Mouse (Mus musculus) T-helper 2 cell (primary cell): ENCODE measurements around the gene Prkca.

Experiments
- in situ Hi-C: fragments of 300-600 bp; cut with MboI, MseI; formaldehyde crosslinking; loops from one replicate; pipeline ENCODE4 v1.15.1; 2025; ENCODE audit warnings: high pct_unique_total_duplicates

Gene Prkca

GRCm38 (mm10) chr11:108212030-108212429, 131.7 kb downstream of the Prkca start:
- in situ Hi-C loops, result loop anchor here (25.0 kb wide), 1 partner anchor 750 kb away; the partner anchor contains the start of gene Pitpnc1

DNA sequence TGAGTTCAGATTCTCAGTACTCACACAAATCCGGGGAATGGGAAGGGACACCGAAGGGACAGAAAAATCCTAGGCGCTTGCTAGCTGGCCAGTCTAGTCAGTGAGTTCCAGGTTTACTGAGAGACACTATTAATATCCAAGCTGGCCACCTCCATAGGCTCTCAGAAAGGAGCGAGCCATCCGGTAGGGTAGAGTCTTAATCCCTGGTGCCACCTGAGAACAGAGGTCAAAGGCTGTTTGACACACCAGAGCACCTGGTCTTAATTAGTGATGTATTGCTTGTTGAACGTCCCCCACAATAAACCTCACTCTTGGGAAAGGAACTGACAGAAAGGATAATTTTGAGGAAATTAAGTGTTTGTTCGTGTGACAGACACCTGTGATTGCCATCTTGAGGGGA, 133.0 kb downstream of the Prkca start:
- in situ Hi-C loops, result loop anchor here (25.0 kb wide), 1 partner anchor 748 kb away; the partner anchor contains the start of gene Pitpnc1

GRCm38 (mm10) chr11:108206602-108207001, 137.1 kb downstream of the Prkca start:
- in situ Hi-C loops, result loop anchor here (5.0 to 25.0 kb wide), 2 partner anchors 81 to 744 kb away; partner anchors contain the start of gene Pitpnc1

DNA sequence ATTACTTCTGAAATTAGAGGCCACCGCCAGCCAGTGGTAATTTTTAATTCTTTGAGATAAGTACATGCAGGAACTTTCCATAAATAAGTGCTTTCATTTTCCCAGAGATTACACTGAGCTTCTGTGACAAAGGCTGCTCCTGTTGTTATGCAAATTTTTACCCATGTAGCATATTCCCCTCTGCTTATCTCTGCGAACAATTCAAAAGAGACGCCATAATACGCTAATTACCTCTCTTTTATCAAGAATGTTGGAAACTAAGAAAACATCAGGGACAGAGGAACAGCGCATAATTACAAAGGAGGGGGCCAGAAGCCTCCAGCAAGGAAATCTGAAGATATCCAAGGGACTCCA, 138.9 kb downstream of the Prkca start:
- in situ Hi-C loops, result loop anchor here (5.0 to 25.0 kb wide), 2 partner anchors 82 to 743 kb away; partner anchors contain the start of gene Pitpnc1

DNA sequence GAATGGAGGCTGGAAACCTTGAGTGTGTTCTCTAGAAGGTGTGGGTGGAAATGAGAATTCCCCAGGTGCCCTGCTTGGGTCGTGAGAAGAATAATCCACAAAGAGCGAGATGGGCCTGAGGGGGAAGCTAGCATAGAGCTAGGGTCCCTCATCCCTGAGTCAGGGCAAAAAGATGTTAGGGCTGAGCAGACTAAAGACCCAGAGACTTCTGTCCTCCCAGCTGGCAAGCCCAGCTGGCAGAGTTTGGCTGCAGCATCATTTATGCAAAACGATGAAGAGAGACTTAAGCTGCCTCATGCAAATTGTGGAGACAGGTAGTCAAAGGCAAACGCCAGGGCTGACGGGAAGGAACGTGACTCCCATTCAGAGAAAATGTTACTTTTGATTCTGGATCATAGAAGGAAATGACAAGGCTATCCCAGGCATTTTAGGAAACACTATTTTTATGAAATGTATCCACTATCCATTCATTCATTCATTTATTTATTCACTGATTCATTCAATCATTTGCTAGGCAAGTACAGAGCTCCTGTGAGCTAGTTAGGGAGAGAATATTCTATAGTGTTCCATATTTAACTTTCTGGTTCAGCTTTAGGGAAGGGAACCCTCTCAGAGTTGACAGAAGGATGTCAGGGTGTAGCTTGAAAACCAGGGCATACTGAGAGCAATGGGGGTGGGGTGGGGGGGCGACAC, 139.4 kb downstream of the Prkca start:
- in situ Hi-C loops, result loop anchor here (25.0 kb wide), 1 partner anchor 742 kb away; the partner anchor contains the start of gene Pitpnc1

- in situ Hi-C loops, result loop anchor here (25.0 kb wide), 1 partner anchor 741 kb away; the partner anchor contains the start of gene Pitpnc1
Observed at GRCm38 (mm10) chr11:108202835-108203234, 140.9 kb downstream of the Prkca start.

DNA sequence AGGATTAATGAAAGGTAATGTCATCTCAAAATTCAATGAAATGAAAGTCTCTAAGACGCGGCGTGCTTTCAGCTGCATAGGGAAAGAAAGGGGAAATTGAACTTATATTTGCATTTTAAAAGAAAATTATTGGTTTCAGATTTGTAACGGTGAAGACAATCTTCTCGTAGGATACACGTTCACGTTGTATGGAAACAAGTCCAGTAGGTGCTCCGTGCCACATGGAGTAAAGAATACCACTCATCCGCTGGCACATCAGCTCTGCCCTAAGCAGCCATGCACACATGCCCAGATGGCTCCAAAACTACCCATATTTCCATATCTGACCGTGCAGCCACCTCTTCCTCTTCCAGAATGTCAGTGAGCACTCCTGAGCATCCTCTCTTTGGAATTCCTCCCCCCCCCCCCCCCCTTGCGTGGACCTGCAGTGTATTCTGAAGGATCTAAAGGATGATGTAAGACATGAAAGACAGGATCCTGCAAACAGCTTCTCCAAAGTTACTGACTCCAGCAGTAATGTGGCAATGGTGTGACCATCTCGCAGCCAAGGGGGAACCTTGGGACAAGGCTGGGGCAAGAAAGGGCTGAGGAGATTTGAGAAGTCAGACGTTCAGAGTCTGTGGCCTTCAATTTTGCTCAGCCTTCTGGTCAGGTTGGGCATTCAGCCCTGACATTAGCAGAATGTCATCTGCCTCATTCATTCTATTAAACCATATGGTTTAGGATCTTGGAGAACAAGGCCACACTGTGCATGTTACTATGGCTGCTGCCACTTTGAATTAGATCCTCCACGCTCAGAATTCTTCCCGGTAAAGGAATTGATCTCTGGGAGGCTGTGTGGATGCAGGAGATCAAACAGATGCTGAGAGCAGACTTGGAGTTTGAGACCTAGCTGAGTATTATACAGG, 142.8 kb downstream of the Prkca start:
- in situ Hi-C loops, result loop anchor here (25.0 kb wide), 1 partner anchor 739 kb away; the partner anchor contains the start of gene Pitpnc1

GRCm38 (mm10) chr11:108199429-108199985, 144.2 kb downstream of the Prkca start:
- in situ Hi-C loops, result no loop called here

- in situ Hi-C loops, result no loop called here
Observed at GRCm38 (mm10) chr11:108198592-108198991, 145.1 kb downstream of the Prkca start.

GRCm38 (mm10) chr11:108197427-108198218, 146.1 kb downstream of the Prkca start:
- in situ Hi-C loops, result no loop called here

- in situ Hi-C loops, result no loop called here
Observed at GRCm38 (mm10) chr11:108196796-108197195, 146.9 kb downstream of the Prkca start.

DNA sequence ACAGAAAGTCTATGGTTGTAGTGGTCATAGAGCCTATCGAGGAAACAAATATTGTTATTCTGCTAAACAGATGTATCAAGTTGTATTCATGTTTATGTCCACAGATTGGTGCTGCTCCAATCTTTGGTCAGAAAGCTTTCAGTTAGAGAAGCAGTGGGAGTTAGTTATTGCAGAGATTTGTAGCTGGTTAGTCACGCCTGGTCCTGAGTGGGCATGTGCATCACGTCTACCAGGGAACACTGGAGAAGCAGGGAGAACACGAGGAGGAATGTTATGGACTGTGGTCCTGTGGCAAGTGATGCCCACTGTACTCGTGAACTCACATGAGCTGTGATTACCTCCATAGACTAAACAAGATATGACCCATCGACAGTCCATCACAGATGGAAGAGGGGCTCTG, 153.4 kb downstream of the Prkca start:
- in situ Hi-C loops, result no loop called here

GRCm38 (mm10) chr11:108189362-108189761, 154.4 kb downstream of the Prkca start:
- in situ Hi-C loops, result no loop called here

DNA sequence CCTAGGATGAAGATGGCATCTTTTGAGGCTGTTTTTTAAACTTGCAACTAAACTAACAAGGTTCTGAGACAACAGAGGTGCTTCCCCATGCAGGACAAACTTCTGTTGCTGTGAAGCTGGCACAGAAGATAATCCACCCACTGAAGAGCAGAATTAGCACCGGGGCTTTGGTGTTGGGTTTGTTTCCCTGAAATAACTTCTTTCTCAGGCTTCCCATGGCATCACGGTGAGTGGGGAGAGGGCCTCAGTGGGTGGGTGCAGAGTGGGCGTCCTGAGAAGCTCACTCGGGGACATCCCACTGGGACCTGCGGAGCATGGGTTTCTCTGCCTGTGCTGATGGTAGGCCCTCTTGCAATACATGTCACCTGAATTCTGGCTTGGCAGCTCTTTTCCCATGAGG, 161.3 kb downstream of the Prkca start:
- in situ Hi-C loops, result no loop called here

- in situ Hi-C loops, result no loop called here
Observed at GRCm38 (mm10) chr11:108181012-108181713, 162.6 kb downstream of the Prkca start.

DNA sequence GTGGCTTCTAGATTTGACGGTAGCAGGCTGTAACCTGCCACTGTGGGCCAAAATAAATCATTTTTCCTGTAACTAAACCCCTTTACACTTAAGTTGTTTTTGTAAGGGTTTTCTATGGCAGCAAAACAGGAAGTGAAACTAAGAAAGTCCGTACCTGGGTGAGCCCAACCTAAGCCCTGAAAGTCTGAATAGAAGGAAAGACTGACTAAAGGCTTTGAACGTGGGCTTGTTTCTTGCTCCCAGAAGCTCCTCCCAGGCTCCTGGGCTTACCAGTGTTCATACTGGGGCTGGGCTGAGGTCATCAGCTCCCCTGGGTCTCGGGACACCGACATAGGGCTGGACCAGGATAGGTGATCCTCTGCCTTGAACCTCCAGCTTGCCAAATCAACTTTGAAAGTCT, 164.9 kb downstream of the Prkca start:
- in situ Hi-C loops, result loop anchor here (5.0 kb wide), 1 partner anchor 103 kb away; no protein-coding TSS in a partner anchor

GRCm38 (mm10) chr11:108178258-108178657, 165.5 kb downstream of the Prkca start:
- in situ Hi-C loops, result loop anchor here (5.0 kb wide), 1 partner anchor 104 kb away; no protein-coding TSS in a partner anchor

- in situ Hi-C loops, result loop anchor here (5.0 kb wide), 1 partner anchor 106 kb away; no protein-coding TSS in a partner anchor
Observed at GRCm38 (mm10) chr11:108176715-108177114, 167.0 kb downstream of the Prkca start.

DNA sequence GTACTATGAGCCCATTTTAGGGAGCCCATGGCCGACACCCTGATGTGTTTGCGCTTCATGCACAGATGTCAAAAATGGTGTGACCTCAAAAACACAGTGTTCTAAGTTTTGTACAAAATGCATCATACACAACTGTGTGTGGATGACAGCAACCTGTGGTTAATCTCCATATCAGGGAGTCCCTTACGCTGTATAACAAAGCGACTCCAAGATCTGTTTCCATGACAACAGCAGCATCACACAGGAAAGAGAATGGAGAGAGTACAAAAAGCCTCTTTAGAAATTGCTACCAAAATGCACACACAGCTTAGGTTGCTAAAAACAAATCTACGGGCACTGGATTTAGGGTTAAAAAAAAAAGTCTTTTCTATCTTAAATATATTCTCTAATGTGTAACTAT, 171.8 kb downstream of the Prkca start:
- in situ Hi-C loops, result no loop called here

GRCm38 (mm10) chr11:108171260-108171659, 172.5 kb downstream of the Prkca start:
- in situ Hi-C loops, result no loop called here
